Mouse (Mus musculus): Measurements from ENCODE around the gene Asphd1. TPM values are rescaled to one million over a fixed set of nuclear protein-coding genes. Genes with fewer than 3 reads are reported as not detected.
A peak's percentile ranks its signal among the peaks of the same experiment; 100 is the strongest.
"Not testable (repeated sequence)": the region's sequence is repeated elsewhere in the genome, so short reads cannot be mapped to it uniquely, and the experiment has no call there.

The Asphd1 gene
- polyA plus RNA-seq, 1 experiment from 2014 or later, result 6.1 TPM

- Histone ChIP-seq H3K4me1 (replicated peaks) (peaks cover 9% of the 10 kb centered on the region), H3K9me3 (no peaks in the 10 kb centered on the region), H3K27me3 (no peaks in the 10 kb centered on the region), H3K4me3 (no peak overlapping the region), H3K36me3 (no peaks in the 10 kb centered on the region), H3K4me2 (no peak overlapping the region), H3K27ac (no peak overlapping the region), H3K9ac (no peak overlapping the region)
- no peak for ATAC-seq (ENCODE audit: low FRiP score)
- WGBS, result 84% methylated on average over 4 of the region's 4 CpGs
Observed at GRCm38 (mm10) chr7:126919973-126920372, 29.4 kb downstream of the Asphd1 start.

GRCm38 (mm10) chr7:126918356-126918755 is 31.0 kb downstream of the Asphd1 start:
- not testable (repeated sequence) for ATAC-seq (ENCODE audit: low FRiP score); H3K4me1 ChIP-seq (replicated peaks); H3K27me3 ChIP-seq; H3K9me3 ChIP-seq; H3K4me2 ChIP-seq; H3K27ac ChIP-seq; H3K9ac ChIP-seq; H3K4me3 ChIP-seq; H3K36me3 ChIP-seq
- 24% methylated on average over 4 of the region's 4 CpGs for WGBS

GRCm38 (mm10) chr7:126914844-126915243 is 34.5 kb downstream of the Asphd1 start:
- Histone ChIP-seq H3K36me3 (no peaks in the 10 kb centered on the region), H3K4me3 (no peak overlapping the region), H3K27me3 (no peaks in the 10 kb centered on the region), H3K9ac (no peak overlapping the region), H3K27ac (no peak overlapping the region), H3K4me2 (no peak overlapping the region), H3K4me1 (replicated peaks) (no peaks in the 10 kb centered on the region), H3K9me3 (no peaks in the 10 kb centered on the region)
- ATAC-seq (ENCODE audit: low FRiP score), result no peak
- 88% methylated on average over 3 of the region's 3 CpGs for WGBS

- Histone ChIP-seq H3K9me3 (no peaks in the 10 kb centered on the region), H3K4me3 (no peak overlapping the region), H3K27me3 (no peaks in the 10 kb centered on the region), H3K4me1 (replicated peaks) (no peaks in the 10 kb centered on the region), H3K9ac (no peak overlapping the region), H3K4me2 (no peak overlapping the region), H3K27ac (no peak overlapping the region), H3K36me3 (no peaks in the 10 kb centered on the region)
- 78% methylated on average over 3 of the region's 3 CpGs for WGBS
- ATAC-seq (ENCODE audit: low FRiP score), result no peak
Observed at GRCm38 (mm10) chr7:126905590-126905989, 43.8 kb downstream of the Asphd1 start.

GRCm38 (mm10) chr7:126899781-126900180 is 49.6 kb downstream of the Asphd1 start:
- not testable (repeated sequence) for H3K36me3 ChIP-seq; H3K4me3 ChIP-seq; H3K9me3 ChIP-seq; H3K4me2 ChIP-seq; H3K9ac ChIP-seq; H3K27ac ChIP-seq; ATAC-seq (ENCODE audit: low FRiP score); H3K27me3 ChIP-seq
- 94% methylated on average over 7 of the region's 9 CpGs for WGBS
- H3K4me1 ChIP-seq (replicated peaks), result peaks cover 19% of the 10 kb centered on the region

GRCm38 (mm10) chr7:126898102-126898990 is 51.0 kb downstream of the Asphd1 start:
- no peaks in the 10 kb centered on the region for H3K9me3 ChIP-seq
- H3K4me1 ChIP-seq (replicated peaks), result peaks cover 19% of the 10 kb centered on the region
- WGBS, result 13% methylated on average over 37 of the region's 37 CpGs
- peak overlapping the region; percentile 73 for H3K4me2 ChIP-seq
- H3K9ac ChIP-seq, result peak overlapping the region; percentile 87
- H3K27me3 ChIP-seq, result no peaks in the 10 kb centered on the region
- peak overlapping the region; percentile 94 for H3K27ac ChIP-seq
- H3K4me3 ChIP-seq, result peak overlapping the region; percentile 65
- H3K36me3 ChIP-seq, result no peaks in the 10 kb centered on the region
- ATAC-seq (ENCODE audit: low FRiP score), result peak; percentile 94

- Histone ChIP-seq H3K4me1 (replicated peaks) (peaks cover 19% of the 10 kb centered on the region), H3K27ac (peak overlapping the region; percentile 94), H3K9ac (peak overlapping the region; percentile 87), H3K9me3 (no peaks in the 10 kb centered on the region), H3K4me3 (peak overlapping the region; percentile 65), H3K4me2 (peak overlapping the region; percentile 73), H3K36me3 (no peaks in the 10 kb centered on the region), H3K27me3 (no peaks in the 10 kb centered on the region)
- 25% methylated on average over 16 of the region's 16 CpGs for WGBS
- peak; percentile 27 for ATAC-seq (ENCODE audit: low FRiP score)
Observed at GRCm38 (mm10) chr7:126897390-126898101, 51.8 kb downstream of the Asphd1 start.

GRCm38 (mm10) chr7:126896912-126897311 is 52.5 kb downstream of the Asphd1 start:
- Histone ChIP-seq H3K36me3 (no peaks in the 10 kb centered on the region; the same call in 1 of the 2 replicates), H3K4me3 (no peak overlapping the region), H3K9ac (peak overlapping the region; percentile 87; the same call in 1 of the 2 replicates), H3K9me3 (no peaks in the 10 kb centered on the region), H3K27ac (no peak overlapping the region), H3K4me2 (peak overlapping the region; percentile 73; the same call in 1 of the 2 replicates), H3K4me1 (replicated peaks) (peaks cover 19% of the 10 kb centered on the region), H3K27me3 (no peaks in the 10 kb centered on the region)
- ATAC-seq (ENCODE audit: low FRiP score), result no peak
- WGBS, result 91% methylated on average over 5 of the region's 5 CpGs

Other genes with a start within 250 kb of the Asphd1 start
- 81.4 and 90.1 TPM in 2 replicates for gene Coro1a, start 241.8 kb downstream of the Asphd1 start, polyA plus RNA-seq (2015; fragmentation: Nextera tagmentation; extraction: Ambion mirVana)
- 94.2 and 95.8 TPM in 2 replicates for gene Mapk3, start 190.0 kb downstream of the Asphd1 start, polyA plus RNA-seq (2015; fragmentation: Nextera tagmentation; extraction: Ambion mirVana)
- 2.0 and 2.3 TPM in 2 replicates for gene Gdpd3, start 183.2 kb downstream of the Asphd1 start, polyA plus RNA-seq (2015; fragmentation: Nextera tagmentation; extraction: Ambion mirVana)
- 173 and 179 TPM in 2 replicates for gene Ypel3, start 172.6 kb downstream of the Asphd1 start, polyA plus RNA-seq (2015; fragmentation: Nextera tagmentation; extraction: Ambion mirVana)
- gene Tbx6, start 168.1 kb downstream of the Asphd1 start, polyA plus RNA-seq (2015; fragmentation: Nextera tagmentation; extraction: Ambion mirVana), result 0.32 and 0.84 TPM in 2 replicates
- 196 and 214 TPM in 2 replicates for gene Ppp4c, start 157.1 kb downstream of the Asphd1 start, polyA plus RNA-seq (2015; fragmentation: Nextera tagmentation; extraction: Ambion mirVana)
- gene Fam57b, start 151.9 kb downstream of the Asphd1 start, polyA plus RNA-seq (2015; fragmentation: Nextera tagmentation; extraction: Ambion mirVana), result 52.1 and 55.6 TPM in 2 replicates
- not detected in 2 replicates for gene 4930451I11Rik, start 117.9 kb downstream of the Asphd1 start, polyA plus RNA-seq (2015; fragmentation: Nextera tagmentation; extraction: Ambion mirVana)
- gene Doc2a, start 102.2 kb downstream of the Asphd1 start, polyA plus RNA-seq (2015; fragmentation: Nextera tagmentation; extraction: Ambion mirVana), result 7.1 and 9.3 TPM in 2 replicates
- gene Hirip3, start 87.6 kb downstream of the Asphd1 start, polyA plus RNA-seq (2015; fragmentation: Nextera tagmentation; extraction: Ambion mirVana), result 20.2 and 25.7 TPM in 2 replicates
- gene Ino80e, start 87.2 kb downstream of the Asphd1 start, polyA plus RNA-seq (2015; fragmentation: Nextera tagmentation; extraction: Ambion mirVana), result 81.8 and 89.4 TPM in 2 replicates
- gene Taok2, start 64.9 kb downstream of the Asphd1 start, polyA plus RNA-seq (2015; fragmentation: Nextera tagmentation; extraction: Ambion mirVana), result 57.2 and 57.4 TPM in 2 replicates
- gene Tmem219, start 26.7 kb downstream of the Asphd1 start, polyA plus RNA-seq (2015; fragmentation: Nextera tagmentation; extraction: Ambion mirVana), result 26.3 and 28.4 TPM in 2 replicates
- gene Kctd13, start 20.7 kb downstream of the Asphd1 start, polyA plus RNA-seq (2015; fragmentation: Nextera tagmentation; extraction: Ambion mirVana), result 98.7 and 101 TPM in 2 replicates
- 32.7 and 36.7 TPM in 2 replicates for gene Sez6l2, start 981 bp upstream of the Asphd1 start, polyA plus RNA-seq (2015; fragmentation: Nextera tagmentation; extraction: Ambion mirVana)
- gene Cdipt, start 26.3 kb upstream of the Asphd1 start, polyA plus RNA-seq (2015; fragmentation: Nextera tagmentation; extraction: Ambion mirVana), result 109 and 112 TPM in 2 replicates
- gene Cdiptos, start 26.5 kb upstream of the Asphd1 start, polyA plus RNA-seq (2015; fragmentation: Nextera tagmentation; extraction: Ambion mirVana), result 1.2 and 1.4 TPM in 2 replicates
- 4.5 and 5.2 TPM in 2 replicates for gene Mvp, start 65.0 kb upstream of the Asphd1 start, polyA plus RNA-seq (2015; fragmentation: Nextera tagmentation; extraction: Ambion mirVana)
- gene Pagr1b, start 66.9 kb upstream of the Asphd1 start, polyA plus RNA-seq (2015; fragmentation: Nextera tagmentation; extraction: Ambion mirVana), result 0.45 and 1.1 TPM in 2 replicates
- 41.8 and 53.4 TPM in 2 replicates for gene Pagr1a, start 67.8 kb upstream of the Asphd1 start, polyA plus RNA-seq (2015; fragmentation: Nextera tagmentation; extraction: Ambion mirVana)
- 66.8 and 73.4 TPM in 2 replicates for gene Gm42742, start 71.5 kb upstream of the Asphd1 start, polyA plus RNA-seq (2015; fragmentation: Nextera tagmentation; extraction: Ambion mirVana)
- gene Prrt2, start 71.6 kb upstream of the Asphd1 start, polyA plus RNA-seq (2015; fragmentation: Nextera tagmentation; extraction: Ambion mirVana), result 18.3 and 19.2 TPM in 2 replicates
- 59.8 and 60.8 TPM in 2 replicates for gene Maz, start 77.5 kb upstream of the Asphd1 start, polyA plus RNA-seq (2015; fragmentation: Nextera tagmentation; extraction: Ambion mirVana)
- 30.2 and 32.6 TPM in 2 replicates for gene Kif22, start 92.9 kb upstream of the Asphd1 start, polyA plus RNA-seq (2015; fragmentation: Nextera tagmentation; extraction: Ambion mirVana)
- gene Zg16, start 137.7 kb upstream of the Asphd1 start, polyA plus RNA-seq (2015; fragmentation: Nextera tagmentation; extraction: Ambion mirVana), result not detected in 2 replicates
- 1.5 and 2.1 TPM in 2 replicates for gene AI467606, start 141.8 kb upstream of the Asphd1 start, polyA plus RNA-seq (2015; fragmentation: Nextera tagmentation; extraction: Ambion mirVana)
- gene Qprt, start 172.6 kb upstream of the Asphd1 start, polyA plus RNA-seq (2015; fragmentation: Nextera tagmentation; extraction: Ambion mirVana), result 0.54 and 0.68 TPM in 2 replicates
- gene Spn, start 188.2 kb upstream of the Asphd1 start, polyA plus RNA-seq (2015; fragmentation: Nextera tagmentation; extraction: Ambion mirVana), result 0.06 and 0.09 TPM in 2 replicates
- gene Cd2bp2, start 246.5 kb upstream of the Asphd1 start, polyA plus RNA-seq (2015; fragmentation: Nextera tagmentation; extraction: Ambion mirVana), result 83.1 and 84.6 TPM in 2 replicates

Measured in hindbrain, embryonic 13.5 days (tissue).